Mouse (Mus musculus) embryonic facial prominence, embryonic 13.5 days (tissue): ENCODE measurements around the gene Zap70. TPM values are rescaled to one million over a fixed set of nuclear protein-coding genes. Genes with fewer than 3 reads are reported as not detected.

Experiments used
- polyA plus RNA-seq: library from polyadenylated mRNA; unstranded; fragments of >200 nt; fragmentation: Nextera tagmentation; extraction: Ambion mirVana; gene quantifications from 2 replicates; pipeline ENCODE4 v1.2.1, GENCODE M21; 2015

The Zap70 gene
- polyA plus RNA-seq, 1 experiment from 2014 or later: 0.62 TPM

Other genes starting within 250 kb of the Zap70 start
- 3.4 and 3.8 TPM in 2 replicates for gene Cnnm3, start 249.9 kb upstream of the Zap70 start, polyA plus RNA-seq
- 23.7 and 24.1 TPM in 2 replicates for gene Ankrd23, start 224.9 kb upstream of the Zap70 start, polyA plus RNA-seq
- not detected in 2 replicates for gene Gm42417, start 222.4 kb upstream of the Zap70 start, polyA plus RNA-seq
- 27.3 and 28.6 TPM in 2 replicates for gene Ankrd39, start 214.4 kb upstream of the Zap70 start, polyA plus RNA-seq
- 22.5 and 24.2 TPM in 2 replicates for gene Sema4c, start 203.4 kb upstream of the Zap70 start, polyA plus RNA-seq
- 0.81 and 2.2 TPM in 2 replicates for gene Fam178b, start 78.6 kb upstream of the Zap70 start, polyA plus RNA-seq
- 510 and 517 TPM in 2 replicates for gene Cox5b, start 70.3 kb upstream of the Zap70 start, polyA plus RNA-seq
- 0.21 and 0.25 TPM in 2 replicates for gene 4933424G06Rik, start 51.6 kb upstream of the Zap70 start, polyA plus RNA-seq
- gene Actr1b, start 47.4 kb upstream of the Zap70 start, polyA plus RNA-seq: 99.2 and 103 TPM in 2 replicates
- gene Tmem131, start 181.9 kb downstream of the Zap70 start, polyA plus RNA-seq: 15.8 and 17.8 TPM in 2 replicates